Mouse (Mus musculus) inflammation-experienced regulatory T-cells, adult 6 months (primary cell): Measurements from ENCODE around the gene Tnpo3. TPM values are rescaled to one million over a fixed set of nuclear protein-coding genes. Genes with fewer than 3 reads are reported as not detected.

ENCODE experiments used
- polyA plus RNA-seq, 3 experiments: library from polyadenylated mRNA; unstranded; fragments of 100-300 nt; shearing (Covaris generic); gene quantifications; one replicate each; pipeline ENCODE4 v1.2.1; 2017

Gene Tnpo3
- polyA plus RNA-seq, 3 experiments from 2014 or later = 67.2 to 86.7 (median 75.6) TPM

Other genes with a start within 250 kb of the Tnpo3 start
- under 1 TPM; 0.38 to 0.66 (median 0.66) TPM for gene Opn1sw, start 221.4 kb downstream of the Tnpo3 start, polyA plus RNA-seq
- 1 to 10 TPM in 2 of 3 experiments, under 1 TPM in 1; 0.65 to 1.1 (median 1.0) TPM for gene Ccdc136, start 213.6 kb downstream of the Tnpo3 start, polyA plus RNA-seq
- not detected for gene Flnc, start 176.6 kb downstream of the Tnpo3 start, polyA plus RNA-seq
- 100 to 1,000 TPM; 332 to 391 (median 358) TPM for gene Atp6v1f, start 142.2 kb downstream of the Tnpo3 start, polyA plus RNA-seq
- gene Atp6v1fnb, start 138.4 kb downstream of the Tnpo3 start, polyA plus RNA-seq = not detected
- gene Kcp, start 101.9 kb downstream of the Tnpo3 start, polyA plus RNA-seq = under 1 TPM in 1 of 3 experiments, not detected in 2; 0.16 TPM
- gene Irf5, start 83.3 kb downstream of the Tnpo3 start, polyA plus RNA-seq = 10 to 100 TPM; 19.2 to 26.7 (median 20.9) TPM
- under 1 TPM in 2 of 3 experiments, not detected in 1; 0.12 to 0.39 TPM for gene Tspan33, start 84.3 kb upstream of the Tnpo3 start, polyA plus RNA-seq
- gene Smo, start 125.6 kb upstream of the Tnpo3 start, polyA plus RNA-seq = not detected
- 10 to 100 TPM; 28.9 to 79.9 (median 60.8) TPM for gene Ahcyl2, start 158.1 kb upstream of the Tnpo3 start, polyA plus RNA-seq